Mouse (Mus musculus) liver, embryonic 16.5 days (tissue): ENCODE measurements around the gene Sgcg. TPM values are rescaled to one million over a fixed set of nuclear protein-coding genes. Genes with fewer than 3 reads are reported as not detected.

Experiments used
- ATAC-seq: fragments of 200-750 bp; cut with Nextera tagmentation; 2 replicates; pipeline ENCODE4 v1.8.0; 2017; ENCODE audit warnings: low read depth, mild to moderate bottlenecking, moderate number of reproducible peaks, moderate library complexity
- H3K27ac ChIP-seq: fragments of 300-500 bp; sonication (generic); 2 replicates; pipeline ENCODE4 v1.5.1; 2014; ENCODE audit warnings: mild to moderate bottlenecking, low read length
- H3K27me3 ChIP-seq: fragments of 300-500 bp; sonication (generic); 2 replicates; pipeline ENCODE4 v1.6.1; 2014; ENCODE audit warnings: low read depth, low read length, mixed read lengths; ENCODE audit not compliant: control insufficient read depth, insufficient read depth
- H3K36me3 ChIP-seq: fragments of 300-500 bp; sonication (generic); 2 replicates; pipeline ENCODE4 v1.6.1; 2014; ENCODE audit warnings: mild to moderate bottlenecking; ENCODE audit not compliant: control insufficient read depth, insufficient read depth
- H3K4me1 ChIP-seq: fragments of 300-500 bp; sonication (generic); 2 replicates; pipeline ENCODE4 v1.6.1; 2014; ENCODE audit warnings: low read depth, low read length, mixed read lengths; ENCODE audit not compliant: control insufficient read depth
- H3K4me2 ChIP-seq: fragments of 300-500 bp; sonication (generic); 2 replicates; pipeline ENCODE4 v1.6.1; 2014; ENCODE audit warnings: low read depth, low read length, mixed read lengths
- H3K4me3 ChIP-seq: fragments of 300-500 bp; sonication (generic); 2 replicates; pipeline ENCODE4 v1.5.1; 2014; ENCODE audit warnings: low read depth, mild to moderate bottlenecking, low read length
- H3K9ac ChIP-seq: fragments of 300-500 bp; sonication (generic); 2 replicates; pipeline ENCODE4 v1.6.1; 2014; ENCODE audit warnings: low read depth, low read length
- H3K9me3 ChIP-seq: fragments of 300-500 bp; sonication (generic); replicated peaks from 2 replicates; pipeline ENCODE4 v1.6.1; 2016; ENCODE audit warnings: low read length; ENCODE audit not compliant: control insufficient read depth
- WGBS: fragments of 180-500 bp; shearing (Covaris S2); extraction: QIAGEN DNeasy Blood & Tissue Kit; methylation state at CpG from one replicate; pipeline ENCODE4 v1.1.7; 2014; ENCODE audit not compliant: insufficient replicate concordance; 5-methylcytosine and 5-hydroxymethylcytosine counted together
- polyA plus RNA-seq: library from polyadenylated mRNA; unstranded; fragments of >200 nt; fragmentation: Nextera tagmentation; extraction: Ambion mirVana; gene quantifications from 2 replicates; pipeline ENCODE4 v1.2.1, GENCODE M21; 2015

The Sgcg gene
- polyA plus RNA-seq, 1 experiment from 2014 or later = 0.57 TPM

DNA sequence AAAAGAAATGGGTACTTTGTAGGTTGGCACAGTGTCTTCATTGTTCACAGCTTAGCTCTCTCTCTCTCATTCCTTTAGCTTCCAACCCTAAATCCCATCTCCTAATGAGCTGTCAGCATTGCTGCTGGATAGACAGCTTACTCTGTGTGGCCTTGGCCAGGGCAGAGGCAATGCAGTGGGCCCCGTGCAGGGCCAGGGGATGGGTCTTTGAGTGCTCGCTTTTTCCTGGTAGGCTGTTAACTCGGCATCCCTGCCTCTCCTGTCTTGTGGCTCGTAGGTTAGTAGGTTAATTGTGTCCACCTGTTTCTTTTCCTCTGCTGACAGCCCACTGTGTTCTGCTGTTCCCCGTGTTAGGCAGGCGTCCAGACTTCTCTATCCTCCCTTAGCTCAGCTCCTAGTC, 35.8 kb downstream of the Sgcg start:
- H3K9ac ChIP-seq = no peak overlapping the region
- H3K4me2 ChIP-seq = no peak overlapping the region
- ATAC-seq = no peak
- no peaks in the 10 kb centered on the region for H3K36me3 ChIP-seq
- H3K27ac ChIP-seq = no peak overlapping the region
- 56% methylated on average over 6 of the region's 6 CpGs for WGBS
- no peaks in the 10 kb centered on the region for H3K27me3 ChIP-seq
- H3K9me3 ChIP-seq = no peaks in the 10 kb centered on the region
- H3K4me1 ChIP-seq = no peaks in the 10 kb centered on the region
- no peak overlapping the region for H3K4me3 ChIP-seq

DNA sequence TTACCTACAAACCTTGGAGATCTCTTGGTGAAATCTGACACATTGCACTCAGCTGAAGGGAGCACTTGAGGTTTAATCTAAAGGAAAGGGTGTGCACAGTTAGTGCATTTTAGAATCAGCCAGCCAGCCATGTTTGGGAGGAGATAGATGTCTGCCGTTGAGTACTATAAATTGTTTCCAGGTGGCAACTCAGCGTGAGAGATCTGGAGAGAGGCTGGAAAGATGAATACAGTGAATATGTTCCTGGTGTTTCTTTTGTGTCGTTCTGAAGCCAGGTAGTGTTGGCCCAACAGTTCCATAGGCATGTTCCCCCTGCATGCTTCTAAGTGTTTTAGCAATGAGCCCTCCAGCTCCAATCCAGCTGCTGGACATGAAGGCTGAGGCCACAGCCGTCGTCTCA, 37.1 kb downstream of the Sgcg start:
- no peaks in the 10 kb centered on the region for H3K9me3 ChIP-seq
- ATAC-seq = no peak
- H3K36me3 ChIP-seq = no peaks in the 10 kb centered on the region
- H3K27ac ChIP-seq = no peak overlapping the region
- no peaks in the 10 kb centered on the region for H3K4me1 ChIP-seq
- no peak overlapping the region for H3K9ac ChIP-seq
- no peak overlapping the region for H3K4me2 ChIP-seq
- no peak overlapping the region for H3K4me3 ChIP-seq
- 62% methylated on average over 5 of the region's 5 CpGs for WGBS
- H3K27me3 ChIP-seq = no peaks in the 10 kb centered on the region

DNA sequence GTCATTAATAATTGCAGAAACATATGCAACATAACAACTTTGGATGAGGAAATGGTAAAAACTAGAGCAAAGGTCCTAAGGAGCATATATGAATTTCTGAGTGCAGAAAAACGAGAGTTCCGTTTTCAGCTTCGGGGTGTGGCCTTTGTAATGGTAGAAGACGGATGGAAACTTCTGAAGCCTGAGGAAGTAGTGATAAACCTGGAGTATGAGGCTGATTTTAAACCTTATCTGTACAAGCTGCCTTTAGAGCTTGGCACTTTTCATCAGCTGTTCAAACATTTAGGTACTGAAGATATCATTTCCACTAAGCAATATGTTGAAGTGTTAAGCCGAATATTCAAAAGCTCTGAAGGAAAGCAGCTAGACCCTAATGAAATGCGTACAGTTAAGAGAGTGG, 46.5 kb downstream of the Sgcg start:
- ATAC-seq = no peak
- Histone ChIP-seq H3K4me1 (no peaks in the 10 kb centered on the region), H3K9ac (no peak overlapping the region), H3K4me3 (no peak overlapping the region), H3K36me3 (no peaks in the 10 kb centered on the region), H3K27ac (no peak overlapping the region), H3K9me3 (peaks cover 11% of the 10 kb centered on the region; the same call in 1 of the 2 replicates), H3K27me3 (no peaks in the 10 kb centered on the region), H3K4me2 (no peak overlapping the region)
- WGBS = 87% methylated on average over 6 of the region's 6 CpGs

DNA sequence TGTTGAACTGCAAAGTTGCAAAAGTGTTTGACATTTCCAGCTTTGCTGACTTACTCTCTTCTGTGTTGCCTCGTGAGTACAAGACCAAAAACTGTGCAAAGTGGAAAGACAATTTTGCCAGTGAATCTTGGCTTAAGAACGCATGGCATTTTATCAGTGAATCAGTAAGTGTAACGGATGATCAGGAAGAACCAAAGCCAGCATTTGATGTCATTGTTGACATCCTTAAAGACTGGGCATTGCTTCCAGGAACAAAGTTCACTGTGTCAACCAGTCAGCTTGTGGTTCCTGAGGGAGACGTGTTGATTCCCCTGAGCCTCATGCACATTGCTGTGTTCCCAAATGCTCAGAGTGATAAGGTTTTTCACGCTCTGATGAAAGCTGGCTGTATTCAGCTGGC, 48.2 kb downstream of the Sgcg start:
- H3K4me2 ChIP-seq = no peak overlapping the region

DNA sequence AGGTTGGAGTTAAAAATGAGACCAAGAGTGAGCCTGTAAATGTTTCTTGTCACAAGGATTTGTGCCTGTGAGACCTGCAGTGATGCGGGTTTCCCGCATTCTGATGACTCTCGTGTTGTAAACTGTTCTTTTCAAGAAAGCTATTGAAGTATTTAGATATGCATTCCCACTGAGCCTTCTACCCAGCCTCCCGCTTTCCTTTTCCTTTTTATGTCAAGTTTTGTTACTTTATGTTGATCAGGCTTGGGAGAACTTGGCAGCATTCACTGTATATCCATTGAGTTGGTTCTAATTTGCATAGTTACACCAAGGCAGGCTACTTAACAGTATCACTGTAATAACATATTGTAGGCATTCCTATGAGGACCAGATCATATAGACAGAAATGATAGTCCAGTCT, 63.9 kb downstream of the Sgcg start:
- Histone ChIP-seq H3K27ac (no peak overlapping the region), H3K4me2 (no peak overlapping the region), H3K4me3 (no peak overlapping the region), H3K4me1 (no peaks in the 10 kb centered on the region), H3K36me3 (peaks cover 2% of the 10 kb centered on the region; the same call in 1 of the 2 replicates), H3K27me3 (no peaks in the 10 kb centered on the region), H3K9me3 (no peaks in the 10 kb centered on the region), H3K9ac (no peak overlapping the region)
- no peak for ATAC-seq
- 82% methylated on average over 4 of the region's 4 CpGs for WGBS

More for the DNA sequence above, 48.2 kb downstream of the Sgcg start:
- Histone ChIP-seq H3K9me3 (peaks cover 11% of the 10 kb centered on the region; the same call in 1 of the 2 replicates), H3K4me1 (no peaks in the 10 kb centered on the region), H3K36me3 (no peaks in the 10 kb centered on the region), H3K27me3 (no peaks in the 10 kb centered on the region), H3K27ac (no peak overlapping the region), H3K9ac (no peak overlapping the region), H3K4me3 (no peak overlapping the region)
- ATAC-seq = no peak
- WGBS = 87% methylated on average over 5 of the region's 5 CpGs

- Histone ChIP-seq H3K4me2 (no peak overlapping the region), H3K36me3 (peaks cover 2% of the 10 kb centered on the region; the same call in 1 of the 2 replicates), H3K4me1 (no peaks in the 10 kb centered on the region), H3K9ac (no peak overlapping the region), H3K27me3 (no peaks in the 10 kb centered on the region), H3K9me3 (no peaks in the 10 kb centered on the region), H3K27ac (no peak overlapping the region), H3K4me3 (no peak overlapping the region)
- WGBS = 86% methylated on average over 10 of the region's 10 CpGs
- ATAC-seq = no peak
Observed at GRCm38 (mm10) chr14:61192326-61192725, 66.0 kb downstream of the Sgcg start.

GRCm38 (mm10) chr14:61191904-61192303, 66.4 kb downstream of the Sgcg start:
- H3K9me3 ChIP-seq = no peaks in the 10 kb centered on the region
- H3K27me3 ChIP-seq = no peaks in the 10 kb centered on the region
- H3K4me1 ChIP-seq = no peaks in the 10 kb centered on the region
- H3K36me3 ChIP-seq = peaks cover 2% of the 10 kb centered on the region; the same call in 1 of the 2 replicates
- WGBS = 83% methylated on average over 7 of the region's 7 CpGs
- H3K4me2 ChIP-seq = no peak overlapping the region
- no peak overlapping the region for H3K4me3 ChIP-seq
- no peak overlapping the region for H3K27ac ChIP-seq
- H3K9ac ChIP-seq = no peak overlapping the region
- no peak for ATAC-seq

DNA sequence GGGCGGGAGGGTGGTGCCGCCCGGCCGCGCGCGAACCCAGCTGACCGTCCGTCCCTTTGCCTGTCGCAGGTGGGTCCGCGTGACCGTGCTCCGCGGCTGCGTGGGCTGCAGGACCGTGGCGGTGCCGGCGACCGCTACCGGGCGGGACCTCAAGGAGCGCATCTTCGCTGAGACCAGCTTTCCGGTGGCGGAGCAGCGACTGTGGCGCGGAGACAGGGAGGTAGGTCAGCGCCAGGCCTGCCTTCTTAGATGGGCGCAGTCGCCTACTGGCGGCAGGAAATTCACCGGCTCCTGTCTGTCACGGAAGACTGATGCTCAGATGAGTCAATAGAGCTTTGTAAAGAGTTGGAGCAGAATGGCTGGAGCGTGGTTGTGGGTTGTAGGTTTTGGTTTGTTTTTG, 85.1 kb downstream of the Sgcg start:
- H3K4me1 ChIP-seq = peaks cover 15% of the 10 kb centered on the region
- ATAC-seq = peak; percentile 48
- no peaks in the 10 kb centered on the region for H3K9me3 ChIP-seq
- no peaks in the 10 kb centered on the region for H3K36me3 ChIP-seq
- peak overlapping the region; percentile 91 for H3K27ac ChIP-seq
- 0 out of 2 replicates have a peak, but pooled peaks cover 3% of the 10 kb centered on the region for H3K27me3 ChIP-seq
- WGBS = under 1% methylated on average over 37 of the region's 37 CpGs
- H3K4me2 ChIP-seq = peak overlapping the region; percentile 91
- H3K4me3 ChIP-seq = peak overlapping the region; percentile 91
- peak overlapping the region; percentile 90 for H3K9ac ChIP-seq

DNA sequence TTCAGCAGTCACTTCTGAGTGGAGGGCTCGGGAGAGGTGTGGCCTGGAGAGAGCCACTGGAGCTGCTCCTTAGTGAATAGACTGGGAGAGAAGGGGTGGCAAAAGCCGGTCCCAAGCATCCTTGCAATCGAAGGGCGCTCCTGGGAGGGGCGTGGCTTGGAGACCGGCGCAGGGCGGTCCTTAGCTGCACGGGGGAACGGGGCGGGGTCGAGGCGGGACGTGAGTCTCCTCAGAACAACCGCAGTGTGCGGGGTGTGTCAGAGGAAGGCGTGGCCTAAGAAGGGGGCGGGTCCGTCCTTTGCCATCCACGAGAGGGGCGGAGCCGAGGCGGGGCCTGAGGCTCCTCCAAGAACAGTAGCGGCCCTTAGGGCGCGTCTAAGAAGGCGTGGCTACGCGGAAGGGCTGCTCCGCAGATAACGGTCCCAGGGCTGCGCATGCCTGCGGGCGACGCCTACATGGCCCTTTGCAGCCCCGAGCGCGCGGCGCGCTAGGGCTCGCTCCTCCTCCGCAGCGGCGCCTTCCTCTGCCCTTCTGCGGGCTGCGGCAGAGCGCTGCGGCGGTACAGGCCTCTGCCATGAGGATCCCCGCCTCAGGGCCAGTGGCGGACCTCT, 85.6 kb downstream of the Sgcg start:
- peak overlapping the region; percentile 91 for H3K4me3 ChIP-seq
- H3K4me2 ChIP-seq = peak overlapping the region; percentile 91
- H3K27me3 ChIP-seq = 0 out of 2 replicates have a peak, but pooled peaks cover 3% of the 10 kb centered on the region
- H3K36me3 ChIP-seq = no peaks in the 10 kb centered on the region
- peak; percentile 98 for ATAC-seq
- H3K9ac ChIP-seq = peak overlapping the region; percentile 90
- peaks cover 15% of the 10 kb centered on the region for H3K4me1 ChIP-seq
- peak overlapping the region; percentile 91 for H3K27ac ChIP-seq
- under 1% methylated on average over 52 of the region's 52 CpGs for WGBS
- no peaks in the 10 kb centered on the region for H3K9me3 ChIP-seq
